Mouse (Mus musculus) stomach, embryonic 15.5 days (tissue): ENCODE results near the gene Ercc6l2. TPM values are rescaled to one million over a fixed set of nuclear protein-coding genes. Genes with fewer than 3 reads are reported as not detected.
A peak's percentile ranks its signal among the peaks of the same experiment; 100 is the strongest.

Source experiments
- ATAC-seq: fragments of 200-750 bp; cut with Nextera tagmentation; 2 replicates; pipeline ENCODE4 v1.8.0; 2017; ENCODE audit warnings: low read depth, moderate number of reproducible peaks, moderate TSS enrichment; ENCODE audit not compliant: insufficient read depth, low FRiP score
- H3K27ac ChIP-seq: fragments of 300-500 bp; sonication (generic); 2 replicates; pipeline ENCODE4 v1.5.1; 2015; ENCODE audit warnings: mild to moderate bottlenecking, inconsistent platforms
- H3K27me3 ChIP-seq: fragments of 300-500 bp; sonication (generic); replicated peaks from 2 replicates; pipeline ENCODE4 v1.6.1; 2015; ENCODE audit warnings: inconsistent platforms
- H3K36me3 ChIP-seq: fragments of 300-500 bp; sonication (generic); 2 replicates; pipeline ENCODE4 v1.6.1; 2015; ENCODE audit warnings: inconsistent platforms
- H3K4me1 ChIP-seq: fragments of 300-500 bp; sonication (generic); 2 replicates; pipeline ENCODE4 v1.6.1; 2015; ENCODE audit warnings: inconsistent platforms
- H3K4me2 ChIP-seq: fragments of 300-500 bp; sonication (generic); 2 replicates; pipeline ENCODE4 v1.6.1; 2015; ENCODE audit warnings: mild to moderate bottlenecking, inconsistent platforms
- H3K4me3 ChIP-seq: fragments of 300-500 bp; sonication (generic); replicated peaks from 2 replicates; pipeline ENCODE4 v1.5.1; 2015; ENCODE audit warnings: inconsistent platforms
- H3K9ac ChIP-seq: fragments of 300-500 bp; sonication (generic); 2 replicates; pipeline ENCODE4 v1.6.1; 2015; ENCODE audit warnings: inconsistent platforms
- H3K9me3 ChIP-seq: fragments of 300-500 bp; sonication (generic); 2 replicates; pipeline ENCODE4 v1.6.1; 2016; ENCODE audit warnings: inconsistent platforms
- WGBS: fragments of 180-500 bp; shearing (Covaris S2); methylation state at CpG from one replicate; pipeline ENCODE4 v1.1.7; 2015; 5-methylcytosine and 5-hydroxymethylcytosine counted together
- polyA plus RNA-seq: library from polyadenylated mRNA; unstranded; fragments of >200 nt; fragmentation: Nextera tagmentation; extraction: Ambion mirVana; gene quantifications from 2 replicates; pipeline ENCODE4 v1.2.1, GENCODE M21; 2015

The Ercc6l2 gene
- 22.2 and 25.9 TPM in 2 replicates for polyA plus RNA-seq

DNA sequence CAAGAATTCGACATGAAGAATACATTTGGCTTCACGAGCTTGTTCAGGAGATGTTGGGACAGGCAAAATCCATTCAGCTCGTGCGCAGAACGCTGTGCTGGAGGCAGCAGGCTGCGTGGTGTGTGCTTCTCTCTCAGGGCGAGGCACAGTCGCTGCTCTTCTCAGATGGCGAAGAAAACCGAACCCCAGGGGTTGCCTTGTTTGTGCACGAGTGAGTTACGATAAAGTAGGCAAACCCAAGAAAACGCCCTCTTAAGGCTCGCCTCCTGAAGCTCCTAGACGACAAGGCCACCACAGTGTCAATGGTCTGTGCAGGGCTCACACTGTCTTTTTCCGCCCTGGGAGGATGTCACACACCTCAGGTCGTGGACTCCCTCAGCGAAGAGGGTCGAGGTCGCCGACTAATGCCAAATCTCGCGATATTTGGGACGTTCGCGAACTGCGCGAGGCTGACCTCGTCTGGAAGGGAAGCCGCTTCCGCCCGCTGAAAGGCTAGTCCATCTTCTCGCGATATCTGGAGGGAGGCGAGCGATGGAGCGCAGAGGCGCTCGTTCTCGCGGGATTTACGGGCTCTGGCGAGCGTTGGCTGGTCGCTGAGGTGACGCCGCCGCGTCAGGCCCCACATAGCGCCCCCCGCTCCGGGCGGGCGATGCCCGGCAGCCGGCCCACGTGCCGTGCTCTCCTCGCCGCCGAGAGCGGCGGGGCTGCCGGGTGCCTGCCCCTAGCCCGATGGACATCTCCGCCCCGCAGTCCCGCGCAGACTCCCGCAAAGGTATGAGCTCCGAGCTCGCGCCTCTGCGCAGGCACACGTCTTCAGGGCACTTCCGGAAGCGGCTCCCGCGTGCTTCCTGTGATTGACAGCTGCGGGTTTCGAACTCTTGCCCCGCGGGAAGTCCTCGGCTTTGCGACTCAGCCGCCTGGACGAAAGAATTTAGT, at the start of gene Ercc6l2:
TSS of gene Ercc6l2 (plus strand) at position 495 of the 936 bp plus-strand sequence.
- Histone ChIP-seq H3K27me3 (no peaks in the 10 kb centered on the region), H3K4me2 (peak within 1 kb of the TSS; percentile 82), H3K4me3 (peak within 1 kb of the TSS; percentile 72), H3K36me3 (no peaks in the 10 kb centered on the region), H3K9me3 (no peaks in the 10 kb centered on the region), H3K27ac (peak within 1 kb of the TSS; percentile 96), H3K9ac (peak within 1 kb of the TSS; percentile 83), H3K4me1 (no peaks in the 10 kb centered on the region)
- WGBS, result under 1% methylated on average over 87 of the region's 87 CpGs
- peak; percentile 99 for ATAC-seq

DNA sequence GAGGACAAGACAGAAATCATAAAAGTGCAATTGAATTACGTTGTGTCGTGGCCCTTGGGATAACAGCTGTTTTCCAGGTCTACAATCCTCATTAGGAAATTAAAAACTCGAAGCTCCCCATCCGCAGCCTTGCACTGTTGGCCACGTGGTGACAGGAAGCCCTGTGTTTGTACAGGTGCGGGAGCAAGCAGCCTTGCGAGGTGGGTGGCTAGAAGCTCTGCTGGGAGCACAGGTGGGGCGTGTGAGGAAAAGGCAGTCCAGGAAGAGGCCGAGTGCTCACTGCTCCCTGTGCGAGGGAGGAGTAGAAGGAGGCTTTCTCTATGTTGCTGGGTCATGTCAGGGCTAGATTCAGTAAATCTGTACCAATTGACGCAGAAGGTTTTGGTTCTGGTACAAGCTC, 49.0 kb upstream of the Ercc6l2 start:
- H3K27me3 ChIP-seq, result no peaks in the 10 kb centered on the region
- ATAC-seq, result peak; percentile 80
- no peak overlapping the region for H3K4me2 ChIP-seq
- H3K36me3 ChIP-seq, result no peaks in the 10 kb centered on the region
- WGBS, result 40% methylated on average over 11 of the region's 11 CpGs
- H3K9ac ChIP-seq, result no peak overlapping the region
- no peak overlapping the region for H3K27ac ChIP-seq
- no peak overlapping the region for H3K4me3 ChIP-seq
- H3K4me1 ChIP-seq, result 0 out of 2 replicates have a peak, but pooled peaks cover 3% of the 10 kb centered on the region
- H3K9me3 ChIP-seq, result no peaks in the 10 kb centered on the region

DNA sequence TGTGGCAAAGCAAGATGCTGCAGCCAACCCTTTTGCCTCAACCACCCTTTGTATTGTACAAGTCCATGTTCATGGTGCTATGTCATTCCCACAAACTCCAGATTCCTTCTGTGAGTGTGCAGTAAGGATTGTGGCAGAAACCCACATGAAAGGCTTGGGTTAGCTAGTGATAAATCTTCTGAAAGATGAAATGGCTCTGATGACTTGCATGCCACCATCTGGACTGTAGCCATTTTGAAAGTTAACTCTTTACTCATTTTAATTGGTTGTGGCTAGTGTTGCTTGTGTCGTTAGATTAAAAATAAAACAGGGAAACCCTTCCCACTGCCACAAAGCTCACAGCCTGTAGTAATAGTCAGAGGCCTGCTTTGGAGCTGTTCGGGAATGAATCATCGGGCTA, 44.0 kb upstream of the Ercc6l2 start:
- Histone ChIP-seq H3K4me2 (no peak overlapping the region), H3K4me1 (no peaks in the 10 kb centered on the region), H3K36me3 (no peaks in the 10 kb centered on the region), H3K9ac (no peak overlapping the region), H3K27ac (no peak overlapping the region), H3K9me3 (no peaks in the 10 kb centered on the region), H3K4me3 (no peak overlapping the region), H3K27me3 (no peaks in the 10 kb centered on the region)
- 52% methylated on average over 3 of the region's 3 CpGs for WGBS
- ATAC-seq, result no peak

DNA sequence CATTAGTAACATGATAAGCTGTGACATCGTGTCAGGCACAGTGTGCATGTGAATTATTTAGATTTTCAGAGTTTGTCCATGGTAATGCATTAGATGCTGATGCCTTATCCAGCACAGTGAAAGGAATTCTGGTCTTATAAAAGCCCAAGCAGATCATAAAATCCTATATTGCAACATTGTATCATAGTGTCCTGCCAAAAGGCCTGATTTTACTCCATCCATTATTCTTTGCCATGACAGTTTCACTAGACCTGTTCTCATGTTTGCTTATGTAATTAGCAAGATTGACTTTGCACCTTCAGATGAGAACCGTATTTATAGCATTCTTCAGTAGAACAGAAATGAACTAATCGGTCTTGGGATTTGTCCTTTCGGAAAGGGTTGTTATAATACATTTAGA, 36.1 kb upstream of the Ercc6l2 start:
- H3K27ac ChIP-seq, result no peak overlapping the region
- H3K4me1 ChIP-seq, result 0 out of 2 replicates have a peak, but pooled peaks cover 2% of the 10 kb centered on the region
- no peaks in the 10 kb centered on the region for H3K27me3 ChIP-seq
- no peaks in the 10 kb centered on the region for H3K9me3 ChIP-seq
- H3K9ac ChIP-seq, result no peak overlapping the region
- WGBS, result 66% methylated on average over 4 of the region's 4 CpGs
- H3K36me3 ChIP-seq, result no peaks in the 10 kb centered on the region
- no peak for ATAC-seq
- no peak overlapping the region for H3K4me2 ChIP-seq
- H3K4me3 ChIP-seq, result no peak overlapping the region

DNA sequence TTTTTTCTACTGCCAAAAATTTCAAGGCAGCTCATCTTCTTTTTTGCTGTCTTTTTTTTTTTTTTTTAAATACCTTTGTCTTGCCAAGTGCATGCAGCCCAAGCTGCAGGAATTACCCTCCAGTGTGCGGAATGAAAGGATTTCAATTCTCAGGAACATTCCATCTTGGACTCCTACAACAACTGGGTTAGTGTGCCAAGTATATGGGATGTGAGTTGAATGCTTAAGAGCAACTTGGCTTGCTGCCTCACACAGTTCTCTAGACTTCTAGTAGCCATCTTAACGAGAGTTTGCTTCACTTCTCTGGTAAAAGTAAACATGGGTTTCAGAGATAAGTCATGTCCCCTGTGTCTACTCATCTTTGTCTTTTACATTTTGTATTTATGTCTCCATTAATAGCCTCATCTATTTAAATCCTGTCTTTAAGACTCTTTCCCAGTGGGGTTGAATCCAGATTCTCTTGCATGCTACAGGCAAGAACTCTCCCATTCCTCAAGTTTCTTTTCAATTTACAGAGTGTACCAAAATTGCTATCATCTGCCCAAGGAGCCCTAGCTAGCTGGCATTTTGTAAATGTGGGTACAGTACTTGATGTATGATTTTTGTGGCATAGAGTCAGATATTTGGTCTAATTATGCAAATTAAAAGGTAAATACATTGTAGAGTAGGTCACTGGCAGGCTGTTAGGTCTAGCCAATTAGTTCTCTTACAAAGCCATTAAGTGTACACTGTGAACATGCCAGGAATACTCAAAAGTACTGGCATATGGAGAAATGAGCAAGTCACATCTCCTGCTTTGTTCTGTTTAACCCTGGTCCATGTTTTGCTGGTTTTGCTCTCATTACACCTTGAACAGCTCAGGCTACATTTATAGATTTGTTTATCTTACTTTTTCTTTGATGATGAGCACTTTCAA, 35.4 kb upstream of the Ercc6l2 start:
- Histone ChIP-seq H3K9me3 (no peaks in the 10 kb centered on the region), H3K27ac (0 out of 2 replicates have a peak overlapping the region, but pooled peaks have one; percentile 11), H3K4me2 (no peak overlapping the region), H3K9ac (no peak overlapping the region), H3K36me3 (no peaks in the 10 kb centered on the region), H3K27me3 (no peaks in the 10 kb centered on the region), H3K4me3 (no peak overlapping the region), H3K4me1 (0 out of 2 replicates have a peak, but pooled peaks cover 2% of the 10 kb centered on the region)
- ATAC-seq, result peak; percentile 22; the same call in 1 of the 2 replicates
- 34% methylated on average over 2 of the region's 2 CpGs for WGBS

DNA sequence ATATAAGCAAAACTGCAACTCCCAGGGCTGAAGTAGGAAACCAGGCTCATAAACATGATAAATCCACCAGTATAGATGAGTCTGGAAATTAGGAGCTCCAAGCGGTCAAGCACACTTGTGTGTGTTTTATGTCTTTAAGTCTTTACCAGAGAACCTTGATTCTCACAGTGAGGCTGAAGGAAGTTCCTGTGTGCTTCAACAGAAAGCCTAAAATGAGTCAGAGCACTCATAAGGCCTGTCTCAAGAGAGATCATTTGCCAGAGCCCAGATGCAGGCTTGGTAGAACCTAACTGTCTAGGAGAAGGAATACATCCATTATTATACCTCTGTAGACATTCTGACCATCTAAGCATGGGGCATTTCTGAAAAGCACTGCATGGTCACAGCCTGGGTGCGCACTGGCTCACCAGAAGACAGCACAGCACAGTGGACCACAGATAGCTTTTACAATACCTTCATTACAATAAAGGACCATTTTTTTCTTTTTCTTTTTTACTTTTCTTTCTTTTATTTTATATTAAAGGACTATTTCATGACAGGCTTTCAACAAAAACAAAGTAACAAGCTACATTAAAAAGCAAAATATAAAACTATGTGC, 22.7 kb upstream of the Ercc6l2 start:
- no peak for ATAC-seq
- H3K27me3 ChIP-seq, result no peaks in the 10 kb centered on the region
- H3K9me3 ChIP-seq, result no peaks in the 10 kb centered on the region
- H3K27ac ChIP-seq, result no peak overlapping the region
- H3K4me1 ChIP-seq, result no peaks in the 10 kb centered on the region
- H3K4me2 ChIP-seq, result no peak overlapping the region
- H3K9ac ChIP-seq, result no peak overlapping the region
- H3K36me3 ChIP-seq, result no peaks in the 10 kb centered on the region
- H3K4me3 ChIP-seq, result no peak overlapping the region
- WGBS, result 90% methylated on average over 2 of the region's 2 CpGs

DNA sequence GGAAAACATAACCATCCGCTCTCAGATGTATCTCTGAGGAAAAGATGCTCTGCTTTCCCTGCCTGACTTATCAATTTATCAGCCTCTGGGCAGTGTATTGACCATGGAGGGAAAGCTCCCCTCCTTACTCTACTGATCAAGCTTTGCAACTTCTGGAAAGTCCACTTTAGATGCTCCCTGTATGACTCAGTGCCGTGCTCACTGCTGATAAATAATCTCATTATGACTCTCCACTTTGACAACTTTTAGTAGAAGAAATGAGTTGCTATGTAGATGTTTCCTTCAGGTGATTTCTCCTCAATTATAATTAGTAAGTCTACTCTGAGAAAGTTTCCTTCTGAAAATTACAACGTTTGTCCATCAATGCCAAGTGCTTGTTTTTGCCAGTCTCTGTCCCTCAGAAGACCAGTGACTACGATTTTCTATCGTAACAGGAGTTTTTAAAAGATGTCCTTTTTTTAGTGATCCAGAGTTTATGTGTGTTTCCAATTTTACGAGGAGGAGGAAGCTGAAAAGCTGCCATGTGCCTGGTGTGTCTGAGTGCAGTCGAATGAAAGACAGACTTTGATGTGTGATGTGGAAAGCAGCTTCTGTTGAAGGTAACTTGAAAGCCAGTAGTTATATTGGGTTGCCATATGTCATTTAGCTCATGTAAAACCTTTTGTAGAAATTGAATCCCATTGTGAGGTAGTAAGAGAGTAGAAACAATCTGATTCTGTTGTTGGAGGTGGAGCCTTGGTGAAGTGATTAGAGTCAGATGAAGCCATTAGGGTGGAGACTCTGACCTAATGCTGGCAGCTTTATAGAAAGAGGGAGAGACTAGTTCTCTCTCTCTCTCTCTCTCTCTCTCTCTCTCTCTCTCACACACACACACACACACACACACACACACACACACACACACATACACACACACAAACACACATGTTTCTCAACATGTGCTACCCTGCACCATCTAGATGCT, 21.4 kb upstream of the Ercc6l2 start:
- Histone ChIP-seq H3K4me1 (no peaks in the 10 kb centered on the region), H3K9me3 (no peaks in the 10 kb centered on the region), H3K9ac (no peak overlapping the region), H3K27me3 (no peaks in the 10 kb centered on the region), H3K27ac (no peak overlapping the region), H3K4me2 (no peak overlapping the region), H3K36me3 (no peaks in the 10 kb centered on the region), H3K4me3 (no peak overlapping the region)
- ATAC-seq, result no peak
- 77% methylated on average over 7 of the region's 7 CpGs for WGBS

DNA sequence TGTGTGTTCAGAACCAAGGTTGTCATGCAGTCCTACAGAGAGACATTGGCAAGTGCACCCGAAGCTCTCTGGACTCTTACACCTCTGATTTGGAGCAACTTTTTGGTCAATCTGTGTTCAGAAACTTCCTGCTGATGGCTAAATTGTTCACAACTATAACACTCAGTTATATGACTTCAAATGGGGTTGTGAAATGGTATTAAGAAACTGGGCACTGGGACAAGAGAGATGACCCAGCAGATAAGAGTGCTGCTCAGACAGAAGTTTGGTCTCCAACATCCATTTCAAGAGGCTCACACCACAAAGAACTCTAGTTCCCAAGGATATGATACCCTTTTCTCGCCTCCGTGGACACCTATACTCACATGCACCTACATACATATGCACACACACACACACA, 16.4 kb upstream of the Ercc6l2 start:
- H3K4me2 ChIP-seq, result no peak overlapping the region
- no peak overlapping the region for H3K4me3 ChIP-seq
- H3K27me3 ChIP-seq, result no peaks in the 10 kb centered on the region
- no peaks in the 10 kb centered on the region for H3K36me3 ChIP-seq
- no peak overlapping the region for H3K9ac ChIP-seq
- WGBS, result 85% methylated on average over 3 of the region's 3 CpGs
- H3K4me1 ChIP-seq, result no peaks in the 10 kb centered on the region
- H3K9me3 ChIP-seq, result no peaks in the 10 kb centered on the region
- H3K27ac ChIP-seq, result no peak overlapping the region
- no peak for ATAC-seq

DNA sequence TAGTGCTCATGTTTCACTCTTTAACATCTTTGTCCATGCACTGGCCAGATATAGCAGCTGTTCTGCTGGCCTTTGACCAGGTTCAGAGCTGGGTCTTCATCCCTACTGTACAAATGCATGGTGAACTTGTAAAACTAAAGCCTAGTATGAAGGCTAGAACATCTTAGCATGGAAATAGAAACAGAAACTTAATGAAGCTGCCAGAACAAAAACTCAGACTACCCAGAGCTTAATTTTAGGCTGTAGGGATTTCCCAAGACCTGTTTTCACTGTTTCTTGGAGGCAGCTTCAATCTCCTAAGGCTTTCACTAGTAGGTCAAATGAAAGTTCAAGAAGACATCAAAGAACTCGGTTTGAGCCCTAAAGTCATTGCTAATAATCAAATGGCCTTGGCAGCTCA, 15.1 kb upstream of the Ercc6l2 start:
- Histone ChIP-seq H3K4me1 (no peaks in the 10 kb centered on the region), H3K4me2 (no peak overlapping the region), H3K4me3 (no peak overlapping the region), H3K9me3 (no peaks in the 10 kb centered on the region), H3K9ac (no peak overlapping the region), H3K27ac (no peak overlapping the region), H3K27me3 (no peaks in the 10 kb centered on the region), H3K36me3 (no peaks in the 10 kb centered on the region)
- no peak for ATAC-seq
- WGBS, result 70% methylated on average over 1 of the region's 1 CpGs

DNA sequence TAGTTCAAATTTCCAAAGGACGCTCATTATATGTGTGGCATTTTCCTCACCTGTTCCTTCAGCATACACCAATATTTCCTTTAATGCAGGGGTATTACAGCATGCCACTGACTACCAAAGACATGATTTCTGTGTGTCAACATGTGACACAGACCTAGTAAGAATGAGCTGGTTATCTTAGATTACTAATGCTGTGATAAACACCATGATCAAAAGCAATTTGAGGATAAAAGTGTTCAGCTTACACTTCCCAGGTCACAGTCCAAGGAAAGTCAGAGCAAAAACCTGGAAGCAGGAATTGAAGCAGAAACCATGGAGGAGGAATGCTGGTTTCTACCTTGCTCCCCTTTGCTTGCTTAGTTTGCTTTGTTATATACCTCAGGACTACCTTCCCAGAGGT, 13.8 kb upstream of the Ercc6l2 start:
- Histone ChIP-seq H3K27me3 (no peaks in the 10 kb centered on the region), H3K36me3 (no peaks in the 10 kb centered on the region), H3K9me3 (no peaks in the 10 kb centered on the region), H3K4me2 (no peak overlapping the region), H3K4me3 (no peak overlapping the region), H3K4me1 (no peaks in the 10 kb centered on the region), H3K9ac (no peak overlapping the region), H3K27ac (no peak overlapping the region)
- no peak; the same call in 1 of the 2 replicates for ATAC-seq
- WGBS, result 90% methylated on average over 1 of the region's 1 CpGs

DNA sequence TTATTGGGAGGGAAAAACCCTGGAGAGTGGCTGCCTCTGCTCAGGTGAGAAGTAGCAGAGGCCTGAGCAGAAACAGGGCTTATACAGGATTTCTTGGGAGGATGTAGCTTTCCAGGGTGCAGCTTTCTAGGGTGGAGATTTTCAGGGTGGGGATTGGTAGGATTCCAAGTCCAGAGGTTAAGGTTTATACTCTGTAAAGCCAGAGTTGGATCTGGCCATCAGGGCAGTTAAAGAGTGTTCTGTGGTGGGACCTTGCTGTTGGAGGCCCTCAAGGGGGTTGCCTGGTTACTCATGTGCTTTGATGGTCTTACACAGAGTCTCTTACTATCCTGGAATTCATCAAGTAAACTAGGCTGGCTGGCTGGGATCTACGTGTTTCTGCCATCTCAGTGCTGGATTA, 7.8 kb upstream of the Ercc6l2 start:
- H3K4me2 ChIP-seq, result no peak overlapping the region
- no peaks in the 10 kb centered on the region for H3K36me3 ChIP-seq
- no peaks in the 10 kb centered on the region for H3K4me1 ChIP-seq
- H3K9ac ChIP-seq, result no peak overlapping the region
- no peaks in the 10 kb centered on the region for H3K9me3 ChIP-seq
- H3K27me3 ChIP-seq, result no peaks in the 10 kb centered on the region
- no peak overlapping the region for H3K27ac ChIP-seq
- no peak for ATAC-seq
- no peak overlapping the region for H3K4me3 ChIP-seq
- 57% methylated on average over 1 of the region's 1 CpGs for WGBS
